Mouse (Mus musculus): Measurements from ENCODE around the gene Phldb2. TPM values are rescaled to one million over a fixed set of nuclear protein-coding genes. Genes with fewer than 3 reads are reported as not detected.
A peak's percentile ranks its signal among the peaks of the same experiment; 100 is the strongest.

The Phldb2 gene
- polyA plus RNA-seq, 1 experiment from 2014 or later, result 9.8 TPM

- TF ChIP-seq CTCF (IDR thresholded peaks at IDR 0.05; ENCODE audit: low read depth) (no peak), EP300 (IDR thresholded peaks at IDR 0.05; ENCODE audit: low read depth) (no peak)
- WGBS (ENCODE audit: insufficient replicate concordance), result 79% methylated on average over 7 of the region's 7 CpGs
- Histone ChIP-seq H3K36me3 (replicated peaks; ENCODE audit: insufficient read depth, low read length) (no peaks in the 10 kb centered on the region), H3K27me3 (ENCODE audit: insufficient read depth, low read length) (no peaks in the 10 kb centered on the region), H3K9me3 (ENCODE audit: low read length) (no peaks in the 10 kb centered on the region), H3K4me3 (ENCODE audit: low read depth, low read length) (no peak overlapping the region), H3K27ac (ENCODE audit: low read depth) (no peak overlapping the region), H3K4me2 (ENCODE audit: low read depth, low read length) (no peak overlapping the region), H3K4me1 (ENCODE audit: insufficient read depth) (no peaks in the 10 kb centered on the region), H3K9ac (replicated peaks) (no peak overlapping the region)
- no peak for ATAC-seq
- DNase-seq, result no peak
These were observed 72.1 kb downstream of the Phldb2 start for GRCm38 (mm10) chr16:45881177-45881832.

- Histone ChIP-seq H3K9me3 (ENCODE audit: low read length) (no peaks in the 10 kb centered on the region), H3K4me3 (ENCODE audit: low read depth, low read length) (no peak overlapping the region), H3K27ac (ENCODE audit: low read depth) (no peak overlapping the region), H3K4me1 (ENCODE audit: insufficient read depth) (no peaks in the 10 kb centered on the region), H3K27me3 (ENCODE audit: insufficient read depth, low read length) (no peaks in the 10 kb centered on the region), H3K36me3 (replicated peaks; ENCODE audit: insufficient read depth, low read length) (no peaks in the 10 kb centered on the region), H3K4me2 (ENCODE audit: low read depth, low read length) (no peak overlapping the region), H3K9ac (replicated peaks) (no peak overlapping the region)
- ATAC-seq, result no peak
- 81% methylated on average over 6 of the region's 6 CpGs for WGBS (ENCODE audit: insufficient replicate concordance)
- TF ChIP-seq CTCF (IDR thresholded peaks at IDR 0.05; ENCODE audit: low read depth) (no peak), EP300 (IDR thresholded peaks at IDR 0.05; ENCODE audit: low read depth) (no peak)
- DNase-seq, result no peak
These were observed 73.2 kb downstream of the Phldb2 start for GRCm38 (mm10) chr16:45880101-45880751.

GRCm38 (mm10) chr16:45877739-45878138 is 75.7 kb downstream of the Phldb2 start:
- Histone ChIP-seq H3K9ac (replicated peaks) (no peak overlapping the region), H3K27ac (ENCODE audit: low read depth) (no peak overlapping the region), H3K4me1 (ENCODE audit: insufficient read depth) (no peaks in the 10 kb centered on the region), H3K36me3 (replicated peaks; ENCODE audit: insufficient read depth, low read length) (no peaks in the 10 kb centered on the region), H3K27me3 (ENCODE audit: insufficient read depth, low read length) (no peaks in the 10 kb centered on the region), H3K4me3 (ENCODE audit: low read depth, low read length) (no peak overlapping the region), H3K9me3 (ENCODE audit: low read length) (no peaks in the 10 kb centered on the region), H3K4me2 (ENCODE audit: low read depth, low read length) (no peak overlapping the region)
- no peak for ATAC-seq
- TF ChIP-seq CTCF (IDR thresholded peaks at IDR 0.05; ENCODE audit: low read depth) (no peak), EP300 (IDR thresholded peaks at IDR 0.05; ENCODE audit: low read depth) (no peak)
- WGBS (ENCODE audit: insufficient replicate concordance), result 62% methylated on average over 1 of the region's 1 CpGs
- no peak for DNase-seq

- Histone ChIP-seq H3K9me3 (ENCODE audit: low read length) (no peaks in the 10 kb centered on the region), H3K9ac (replicated peaks) (no peak overlapping the region), H3K4me2 (ENCODE audit: low read depth, low read length) (no peak overlapping the region), H3K27ac (ENCODE audit: low read depth) (no peak overlapping the region), H3K4me1 (ENCODE audit: insufficient read depth) (no peaks in the 10 kb centered on the region), H3K36me3 (replicated peaks; ENCODE audit: insufficient read depth, low read length) (no peaks in the 10 kb centered on the region), H3K4me3 (ENCODE audit: low read depth, low read length) (no peak overlapping the region), H3K27me3 (ENCODE audit: insufficient read depth, low read length) (no peaks in the 10 kb centered on the region)
- ATAC-seq, result no peak
- TF ChIP-seq EP300 (IDR thresholded peaks at IDR 0.05; ENCODE audit: low read depth) (no peak), CTCF (IDR thresholded peaks at IDR 0.05; ENCODE audit: low read depth) (no peak)
- 71% methylated on average over 5 of the region's 5 CpGs for WGBS (ENCODE audit: insufficient replicate concordance)
- DNase-seq, result no peak
These were observed 76.2 kb downstream of the Phldb2 start for GRCm38 (mm10) chr16:45877171-45877570.

- Histone ChIP-seq H3K27me3 (ENCODE audit: insufficient read depth, low read length) (no peaks in the 10 kb centered on the region), H3K9me3 (ENCODE audit: low read length) (no peaks in the 10 kb centered on the region), H3K4me3 (ENCODE audit: low read depth, low read length) (no peak overlapping the region), H3K4me1 (ENCODE audit: insufficient read depth) (peaks cover 2% of the 10 kb centered on the region; the same call in 1 of the 2 replicates), H3K4me2 (ENCODE audit: low read depth, low read length) (no peak overlapping the region), H3K9ac (replicated peaks) (no peak overlapping the region), H3K36me3 (replicated peaks; ENCODE audit: insufficient read depth, low read length) (no peaks in the 10 kb centered on the region), H3K27ac (ENCODE audit: low read depth) (no peak overlapping the region)
- no peak for DNase-seq
- 77% methylated on average over 4 of the region's 4 CpGs for WGBS (ENCODE audit: insufficient replicate concordance)
- TF ChIP-seq EP300 (IDR thresholded peaks at IDR 0.05; ENCODE audit: low read depth), result no peak
- no peak for ATAC-seq
These were observed 80.0 kb downstream of the Phldb2 start for GRCm38 (mm10) chr16:45873397-45873796.

- Histone ChIP-seq H3K27ac (ENCODE audit: low read depth) (no peak overlapping the region), H3K27me3 (ENCODE audit: insufficient read depth, low read length) (no peaks in the 10 kb centered on the region), H3K4me2 (ENCODE audit: low read depth, low read length) (no peak overlapping the region), H3K4me1 (ENCODE audit: insufficient read depth) (peaks cover 2% of the 10 kb centered on the region; the same call in 1 of the 2 replicates), H3K9ac (replicated peaks) (no peak overlapping the region), H3K4me3 (ENCODE audit: low read depth, low read length) (no peak overlapping the region), H3K36me3 (replicated peaks; ENCODE audit: insufficient read depth, low read length) (no peaks in the 10 kb centered on the region), H3K9me3 (ENCODE audit: low read length) (no peaks in the 10 kb centered on the region)
- no peak for DNase-seq
- WGBS (ENCODE audit: insufficient replicate concordance), result 55% methylated on average over 10 of the region's 10 CpGs
- TF ChIP-seq CTCF (IDR thresholded peaks at IDR 0.05; ENCODE audit: low read depth) (no peak), EP300 (IDR thresholded peaks at IDR 0.05; ENCODE audit: low read depth) (no peak)
- peak; percentile 41; the same call in 1 of the 2 replicates for ATAC-seq
These were observed 82.0 kb downstream of the Phldb2 start for GRCm38 (mm10) chr16:45871286-45871976.

Data from liver, postnatal 0 days (tissue).